Mouse (Mus musculus) ES-E14 (cell line): ENCODE measurements around the gene Alad. TPM values are rescaled to one million over a fixed set of nuclear protein-coding genes. Genes with fewer than 3 reads are reported as not detected.

Source experiments
- DNase-seq: peaks from one replicate; pipeline ENCODE4 v3.0.0-alpha.2; 2013; ENCODE audit warnings: low read depth, low spot score
- H3K27ac ChIP-seq: 2 replicates; pipeline ENCODE4 v1.5.1; 2012; ENCODE audit warnings: low read depth, mild to moderate bottlenecking, low read length, moderate library complexity, mixed read lengths; ENCODE audit not compliant: poor library complexity, insufficient read depth, severe bottlenecking
- H3K36me3 ChIP-seq: 2 replicates; pipeline ENCODE4 v1.6.1; 2012; ENCODE audit warnings: mild to moderate bottlenecking, low read length, moderate library complexity, mixed read lengths; ENCODE audit not compliant: control insufficient read depth, poor library complexity, insufficient read depth, severe bottlenecking
- H3K4me1 ChIP-seq, 2 experiments: fragments of 150-350 bp in 1 of 2; sonication (generic) in 1 of 2; 2 replicates each; pipeline ENCODE4 v1.6.1; 2012; ENCODE audit warnings: low read length in 2 of 2, mild to moderate bottlenecking in 1 of 2, mixed read lengths in 1 of 2; ENCODE audit not compliant: control insufficient read depth in 2 of 2, insufficient read depth in 2 of 2, poor library complexity in 1 of 2
- H3K4me3 ChIP-seq, 2 experiments: fragments of 150-350 bp in 1 of 2; sonication (generic) in 1 of 2; 2 replicates each; pipeline ENCODE4 v1.5.1; 2012; ENCODE audit warnings: low read length in 2 of 2, low read depth in 1 of 2, mild to moderate bottlenecking in 1 of 2, mixed read lengths in 1 of 2; ENCODE audit not compliant: insufficient read depth in 1 of 2, poor library complexity in 1 of 2, severe bottlenecking in 1 of 2
- H3K9ac ChIP-seq: 2 replicates; pipeline ENCODE4 v1.6.1; 2012; ENCODE audit warnings: low read depth, mild to moderate bottlenecking, low read length, mixed read lengths; ENCODE audit not compliant: poor library complexity, insufficient read depth, severe bottlenecking
- H3K9me3 ChIP-seq: fragments of 150-350 bp; sonication (generic); 2 replicates; pipeline ENCODE4 v1.6.1; 2012; ENCODE audit warnings: low read depth, mild to moderate bottlenecking, low read length; ENCODE audit not compliant: control insufficient read depth, insufficient read depth
- CHD2 ChIP-seq: IDR thresholded peaks from 2 replicates; pipeline ENCODE4 v1.6.1; 2014; ENCODE audit warnings: mild to moderate bottlenecking, low read depth, low read length, inconsistent platforms
- HCFC1 ChIP-seq: IDR thresholded peaks from 2 replicates; pipeline ENCODE4 v1.6.1; 2012; ENCODE audit warnings: low read length, inconsistent platforms, borderline replicate concordance; ENCODE audit not compliant: insufficient read depth
- MAFK ChIP-seq: IDR thresholded peaks from 2 replicates; pipeline ENCODE4 v1.6.1; 2014; ENCODE audit warnings: mild to moderate bottlenecking, low read depth, low read length, inconsistent platforms; ENCODE audit not compliant: insufficient read depth
- ZC3H11A ChIP-seq: IDR thresholded peaks from 2 replicates; pipeline ENCODE4 v1.6.1; 2012; ENCODE audit warnings: low read depth, mild to moderate bottlenecking, inconsistent platforms, low read length, borderline replicate concordance
- ZNF384 ChIP-seq: IDR thresholded peaks from 2 replicates; pipeline ENCODE4 v1.6.1; 2012; ENCODE audit warnings: low read depth, low read length, inconsistent platforms
- in situ Hi-C, 2 experiments: fragments of 600-800 bp; cut with MboI; formaldehyde crosslinking; loops; one replicate each; pipeline ENCODE4 v1.15.1; 2025; ENCODE audit warnings: low sequenced_read_pairs in 2 of 2, inconsistent platforms in 1 of 2; ENCODE audit not compliant: unreplicated experiment in 2 of 2
- total RNA-seq: library from RNA; depleted of rRNA; stranded (reverse); fragments of 300-350 nt; gene quantifications from 2 replicates; pipeline ENCODE4 v1.2.3, GENCODE M21; 2012

The Alad gene
- total RNA-seq, 1 experiment: 27.9 TPM

- no peak for DNase-seq
- Histone ChIP-seq H3K4me3 (no peak overlapping the region), H3K4me1 (no peaks in the 10 kb centered on the region), H3K9me3 (no peaks in the 10 kb centered on the region), H3K36me3 (no peaks in the 10 kb centered on the region), H3K9ac (no peak overlapping the region), H3K27ac (no peak overlapping the region)
- in situ Hi-C loops: loop anchor here (10.0 to 25.0 kb wide), 2 partner anchors 133 to 201 kb away; no protein-coding TSS in a partner anchor
- TF ChIP-seq CHD2 (no peak), MAFK (no peak), ZNF384 (no peak), HCFC1 (no peak), ZC3H11A (no peak)
These were observed 41.9 kb upstream of the Alad start for GRCm38 (mm10) chr4:62561630-62562001.

DNA sequence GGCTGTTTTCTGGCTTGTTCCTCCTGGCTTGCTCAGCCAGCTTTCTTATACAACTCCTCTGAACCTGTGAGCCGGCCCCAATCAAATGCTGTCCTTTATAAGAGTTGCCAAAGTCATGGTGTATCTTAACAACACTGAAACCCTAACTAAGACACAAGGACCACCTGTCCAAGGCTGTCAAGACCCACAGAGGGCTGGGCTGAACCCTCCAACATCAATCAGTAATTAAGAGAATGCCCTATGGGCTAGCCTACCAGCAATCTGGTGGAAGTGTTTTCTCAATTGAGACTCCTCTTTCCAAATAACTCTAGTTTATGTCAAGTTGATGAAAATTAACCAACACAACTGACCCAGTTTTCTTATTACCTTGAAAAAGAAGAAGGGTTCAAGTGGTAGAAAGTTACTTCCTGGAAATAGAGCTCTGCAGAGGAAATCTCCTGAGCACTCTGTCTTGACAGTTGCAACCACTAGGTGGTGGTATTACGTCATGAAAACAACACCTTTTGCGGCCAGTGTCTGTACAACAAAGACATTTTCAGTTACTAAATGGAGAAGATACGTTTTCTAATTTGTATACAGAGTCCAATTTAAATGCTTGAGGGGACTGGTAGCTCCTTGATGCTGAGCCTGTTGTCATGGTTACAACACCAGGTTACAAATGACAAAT is 41.4 kb upstream of the Alad start:
- Histone ChIP-seq H3K9me3 (no peaks in the 10 kb centered on the region), H3K4me1 (no peaks in the 10 kb centered on the region), H3K4me3 (no peak overlapping the region), H3K9ac (no peak overlapping the region), H3K36me3 (no peaks in the 10 kb centered on the region), H3K27ac (no peak overlapping the region)
- in situ Hi-C loops: loop anchor here (10.0 to 25.0 kb wide), 2 partner anchors 134 to 201 kb away; no protein-coding TSS in a partner anchor
- TF ChIP-seq MAFK (no peak), ZNF384 (no peak), ZC3H11A (peak; percentile 96), HCFC1 (no peak), CHD2 (no peak)
- DNase-seq: peak; percentile 57

GRCm38 (mm10) chr4:62559797-62560329 is 40.1 kb upstream of the Alad start, which contains the start of gene Rgs3:
Gene Rgs3, plus strand, starts transcription at chr4:62559847.
- Histone ChIP-seq H3K9ac (no peak within 1 kb of the TSS), H3K4me1 (no peaks in the 10 kb centered on the region), H3K36me3 (no peaks in the 10 kb centered on the region), H3K9me3 (no peaks in the 10 kb centered on the region), H3K27ac (no peak within 1 kb of the TSS), H3K4me3 (no peak within 1 kb of the TSS)
- TF ChIP-seq MAFK (no peak), HCFC1 (no peak), ZNF384 (no peak), CHD2 (no peak), ZC3H11A (no peak)
- in situ Hi-C loops: loop anchor here (5.0 to 25.0 kb wide), 3 partner anchors 132 to 202 kb away; no protein-coding TSS in a partner anchor
- no peak for DNase-seq

GRCm38 (mm10) chr4:62557436-62557835 is 37.7 kb upstream of the Alad start:
- no peak overlapping the region for H3K9ac ChIP-seq
- no peaks in the 10 kb centered on the region for H3K9me3 ChIP-seq
- H3K27ac ChIP-seq: no peak overlapping the region
- H3K4me3 ChIP-seq: no peak overlapping the region
- no peak for TF ChIP-seq ZNF384
- no peak for TF ChIP-seq HCFC1
- no peak for TF ChIP-seq ZC3H11A
- TF ChIP-seq CHD2: no peak
- no peak for TF ChIP-seq MAFK
- in situ Hi-C loops: loop anchor here (5.0 to 25.0 kb wide), 2 partner anchors 135 to 205 kb away; no protein-coding TSS in a partner anchor
- H3K4me1 ChIP-seq: no peaks in the 10 kb centered on the region
- H3K36me3 ChIP-seq: no peaks in the 10 kb centered on the region
- DNase-seq: no peak
